Mouse (Mus musculus): ENCODE data around the gene Gemin2.

GRCm38 (mm10) chr12:58985766-58986165 is 27.4 kb upstream of the Gemin2 start:
- TF ChIP-seq CTCF (IDR thresholded peaks at IDR 0.05; ENCODE audit: low read depth, low read length) = no peak
- TF ChIP-seq POLR2A (IDR thresholded peaks at IDR 0.05; ENCODE audit: extremely low read depth, insufficient read depth, low read length) = no peak
